Mouse (Mus musculus): ENCODE results near the gene Prph. TPM values are rescaled to one million over a fixed set of nuclear protein-coding genes. Genes with fewer than 3 reads are reported as not detected.
"Not testable (repeated sequence)": the region's sequence is repeated elsewhere in the genome, so short reads cannot be mapped to it uniquely, and the experiment has no call there.

Gene Prph
- polyA plus RNA-seq, 1 experiment = 0.60 TPM

DNA sequence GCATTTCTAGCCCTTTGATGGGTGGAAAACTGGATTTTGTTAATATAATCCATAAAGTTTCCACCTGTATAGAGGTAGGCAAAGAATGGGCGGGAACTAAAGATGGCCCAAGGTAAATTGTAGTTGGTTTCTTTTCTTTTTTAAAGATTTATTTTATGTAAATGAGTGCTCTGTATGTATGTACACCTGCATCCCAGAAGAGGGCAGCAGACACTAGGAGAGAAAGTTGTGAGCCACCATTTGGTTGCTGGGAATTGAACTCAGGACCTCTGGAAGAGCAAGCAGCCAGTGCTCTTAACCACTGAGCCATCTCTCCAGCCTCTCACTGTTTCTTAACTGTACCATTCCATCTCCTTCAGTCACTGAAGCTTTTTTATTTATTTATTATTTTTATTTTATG is 17.0 kb downstream of the Prph start:
- H3K27ac ChIP-seq (ENCODE audit: insufficient read depth, low read length) = no peak overlapping the region
- H3K4me1 ChIP-seq (ENCODE audit: control insufficient read depth, insufficient read depth, low read length) = peaks cover 4% of the 10 kb centered on the region; the same call in 1 of the 2 replicates
- TF ChIP-seq CTCF (IDR thresholded peaks at IDR 0.05; ENCODE audit: borderline replicate concordance, insufficient read depth, low read length) = no peak
- no peak for TF ChIP-seq POLR2A (IDR thresholded peaks at IDR 0.05; ENCODE audit: low read depth, low read length)
- H3K4me3 ChIP-seq (ENCODE audit: insufficient read depth, low read length) = no peak overlapping the region

GRCm38 (mm10) chr15:99074019-99074599 is 19.1 kb downstream of the Prph start, which contains the start of gene Troap:
TSS of gene Troap (plus strand) at chr15:99074575.
- Histone ChIP-seq H3K27ac (ENCODE audit: insufficient read depth, low read length) (peak within 1 kb of the TSS; percentile 90), H3K4me1 (ENCODE audit: control insufficient read depth, insufficient read depth, low read length) (peaks cover 4% of the 10 kb centered on the region; the same call in 1 of the 2 replicates), H3K4me3 (ENCODE audit: insufficient read depth, low read length) (peak within 1 kb of the TSS; percentile 96)
- TF ChIP-seq CTCF (IDR thresholded peaks at IDR 0.05; ENCODE audit: borderline replicate concordance, insufficient read depth, low read length) = no peak
- no peak for TF ChIP-seq POLR2A (IDR thresholded peaks at IDR 0.05; ENCODE audit: low read depth, low read length)

DNA sequence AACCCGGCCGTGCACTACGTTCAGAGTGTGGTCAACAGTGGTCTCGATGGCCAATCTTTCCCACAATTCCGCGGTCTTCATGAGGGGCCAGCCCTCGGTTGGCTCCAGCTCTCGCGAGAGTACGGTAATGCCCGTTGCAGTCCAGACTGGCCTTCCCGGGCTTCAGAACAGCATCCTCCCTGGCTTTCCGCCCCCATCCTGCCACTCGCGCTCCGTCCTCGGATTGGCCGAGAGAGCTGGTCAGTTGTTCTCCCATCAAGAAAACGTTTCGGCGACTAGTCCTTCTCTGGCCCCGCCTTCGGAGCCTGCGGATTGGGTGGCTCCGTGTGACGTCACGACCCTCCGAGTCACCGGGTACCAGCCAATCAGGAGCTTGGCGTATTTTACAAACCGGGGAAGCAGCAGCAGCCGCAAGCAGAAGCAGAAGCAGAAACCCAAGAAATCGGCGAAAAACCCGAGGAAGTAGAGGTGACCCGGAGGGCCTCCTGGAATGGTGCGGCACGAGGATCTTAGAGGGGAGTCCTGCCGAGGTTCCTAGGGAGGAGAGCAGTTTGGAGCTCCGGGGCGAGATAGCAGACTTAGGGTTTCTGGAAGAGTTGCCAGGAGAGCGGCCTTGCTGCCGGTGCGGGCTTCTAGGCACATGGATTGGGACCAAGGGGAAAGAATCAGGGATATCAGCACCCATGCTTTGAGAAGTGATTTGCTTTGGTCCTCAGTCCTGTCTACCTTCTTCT is 19.8 kb downstream of the Prph start:
- peaks cover 4% of the 10 kb centered on the region; the same call in 1 of the 2 replicates for H3K4me1 ChIP-seq (ENCODE audit: control insufficient read depth, insufficient read depth, low read length)
- peak overlapping the region; percentile 96 for H3K4me3 ChIP-seq (ENCODE audit: insufficient read depth, low read length)
- TF ChIP-seq CTCF (IDR thresholded peaks at IDR 0.05; ENCODE audit: borderline replicate concordance, insufficient read depth, low read length) (no peak), POLR2A (IDR thresholded peaks at IDR 0.05; ENCODE audit: low read depth, low read length) (peak; percentile 94)
- peak overlapping the region; percentile 90 for H3K27ac ChIP-seq (ENCODE audit: insufficient read depth, low read length)

DNA sequence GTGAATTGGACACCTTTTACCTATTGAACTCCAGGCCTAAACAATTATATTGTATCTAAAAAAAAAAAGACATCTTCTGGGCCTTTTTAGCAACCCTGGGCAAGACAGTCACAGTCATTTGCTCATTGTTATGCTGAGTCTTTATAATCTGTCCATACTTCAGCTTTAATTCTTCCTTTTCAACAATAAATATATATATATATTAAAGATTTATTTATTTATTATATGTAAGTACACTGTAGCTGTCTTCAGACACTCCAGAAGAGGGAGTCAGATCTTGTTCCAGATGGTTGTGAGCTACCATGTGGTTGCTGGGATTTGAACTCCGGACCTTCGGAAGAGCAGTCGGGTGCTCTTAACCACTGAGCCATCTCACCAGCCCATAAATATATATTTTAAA is 21.0 kb downstream of the Prph start:
- not testable (repeated sequence) for H3K4me1 ChIP-seq (ENCODE audit: control insufficient read depth, insufficient read depth, low read length); H3K27ac ChIP-seq (ENCODE audit: insufficient read depth, low read length)
- peak overlapping the region; percentile 96 for H3K4me3 ChIP-seq (ENCODE audit: insufficient read depth, low read length)

- Histone ChIP-seq H3K4me3 (ENCODE audit: insufficient read depth, low read length) (no peak overlapping the region), H3K27ac (ENCODE audit: insufficient read depth, low read length) (no peak overlapping the region), H3K4me1 (ENCODE audit: control insufficient read depth, insufficient read depth, low read length) (peaks cover 4% of the 10 kb centered on the region; the same call in 1 of the 2 replicates)
- no peak for TF ChIP-seq CTCF (IDR thresholded peaks at IDR 0.05; ENCODE audit: borderline replicate concordance, insufficient read depth, low read length)
- TF ChIP-seq POLR2A (IDR thresholded peaks at IDR 0.05; ENCODE audit: low read depth, low read length) = no peak
Observed at GRCm38 (mm10) chr15:99078181-99078910, 23.4 kb downstream of the Prph start.

DNA sequence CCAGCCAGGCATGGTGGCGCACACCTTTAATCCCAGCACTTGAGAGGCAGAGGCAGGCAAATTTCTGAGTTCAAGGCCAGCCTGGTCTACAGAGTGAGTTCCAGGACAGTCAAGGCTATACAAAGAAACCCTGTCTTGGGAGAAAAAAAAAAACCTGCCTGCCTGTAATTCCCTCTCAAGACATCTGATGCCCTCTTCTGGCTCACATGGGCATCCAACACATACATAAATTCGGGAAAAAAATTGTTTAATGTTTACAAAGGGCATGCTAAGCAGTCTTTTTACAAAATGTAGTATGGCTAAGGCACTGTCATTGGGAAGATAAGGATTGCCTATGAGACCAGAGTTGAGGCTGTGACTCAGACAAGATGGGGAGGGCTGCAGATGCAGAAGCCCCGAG is 24.8 kb downstream of the Prph start:
- TF ChIP-seq POLR2A (IDR thresholded peaks at IDR 0.05; ENCODE audit: low read depth, low read length) (no peak), CTCF (IDR thresholded peaks at IDR 0.05; ENCODE audit: borderline replicate concordance, insufficient read depth, low read length) (no peak)
- H3K27ac ChIP-seq (ENCODE audit: insufficient read depth, low read length) = no peak overlapping the region
- no peak overlapping the region for H3K4me3 ChIP-seq (ENCODE audit: insufficient read depth, low read length)
- peaks cover 2% of the 10 kb centered on the region; the same call in 1 of the 2 replicates for H3K4me1 ChIP-seq (ENCODE audit: control insufficient read depth, insufficient read depth, low read length)

DNA sequence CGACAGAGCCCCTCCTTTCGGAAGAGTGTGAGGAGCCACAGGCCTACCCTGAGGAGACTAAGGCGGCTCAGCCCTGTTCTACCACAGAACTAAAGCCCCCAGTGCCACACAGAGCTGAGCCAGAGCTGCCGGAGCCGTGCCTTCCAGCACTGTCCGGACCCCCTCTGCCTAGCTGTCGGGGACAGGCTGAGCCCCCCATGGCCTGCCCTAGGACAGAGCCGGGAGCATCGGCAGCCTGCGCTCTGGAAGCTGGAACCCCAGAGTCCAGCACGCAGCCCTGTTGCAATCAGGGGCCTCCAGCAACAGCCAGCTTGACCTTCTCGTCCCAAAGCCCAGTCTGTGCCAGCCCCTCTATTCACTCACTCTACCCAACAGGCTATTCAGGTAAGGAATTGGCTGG is 27.3 kb downstream of the Prph start:
- H3K27ac ChIP-seq (ENCODE audit: insufficient read depth, low read length) = no peak overlapping the region
- TF ChIP-seq CTCF (IDR thresholded peaks at IDR 0.05; ENCODE audit: borderline replicate concordance, insufficient read depth, low read length) (no peak), POLR2A (IDR thresholded peaks at IDR 0.05; ENCODE audit: low read depth, low read length) (no peak)
- no peak overlapping the region for H3K4me3 ChIP-seq (ENCODE audit: insufficient read depth, low read length)
- H3K4me1 ChIP-seq (ENCODE audit: control insufficient read depth, insufficient read depth, low read length) = no peaks in the 10 kb centered on the region

DNA sequence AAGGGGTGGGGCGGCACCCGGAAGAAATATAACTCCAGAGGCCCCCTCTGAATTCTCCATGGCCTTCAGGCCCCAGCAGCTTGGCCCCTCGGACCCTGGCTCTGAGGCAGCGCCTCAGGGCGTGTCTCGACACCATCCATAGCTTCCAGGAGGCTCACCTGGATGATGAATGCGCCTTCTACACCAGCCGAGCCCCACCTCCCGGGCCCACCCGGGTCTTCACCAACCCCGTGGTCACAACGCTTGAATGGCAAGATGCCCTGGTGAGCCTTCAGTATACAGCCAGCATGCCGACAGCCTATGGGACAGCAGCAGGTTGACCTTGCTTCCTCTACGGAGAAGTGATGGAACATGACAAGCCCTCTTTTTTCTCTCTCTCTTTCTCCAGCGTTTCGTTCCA is 27.9 kb downstream of the Prph start:
- Histone ChIP-seq H3K4me1 (ENCODE audit: control insufficient read depth, insufficient read depth, low read length) (no peaks in the 10 kb centered on the region), H3K27ac (ENCODE audit: insufficient read depth, low read length) (no peak overlapping the region), H3K4me3 (ENCODE audit: insufficient read depth, low read length) (no peak overlapping the region)
- no peak for TF ChIP-seq CTCF (IDR thresholded peaks at IDR 0.05; ENCODE audit: borderline replicate concordance, insufficient read depth, low read length)
- TF ChIP-seq POLR2A (IDR thresholded peaks at IDR 0.05; ENCODE audit: low read depth, low read length) = no peak

DNA sequence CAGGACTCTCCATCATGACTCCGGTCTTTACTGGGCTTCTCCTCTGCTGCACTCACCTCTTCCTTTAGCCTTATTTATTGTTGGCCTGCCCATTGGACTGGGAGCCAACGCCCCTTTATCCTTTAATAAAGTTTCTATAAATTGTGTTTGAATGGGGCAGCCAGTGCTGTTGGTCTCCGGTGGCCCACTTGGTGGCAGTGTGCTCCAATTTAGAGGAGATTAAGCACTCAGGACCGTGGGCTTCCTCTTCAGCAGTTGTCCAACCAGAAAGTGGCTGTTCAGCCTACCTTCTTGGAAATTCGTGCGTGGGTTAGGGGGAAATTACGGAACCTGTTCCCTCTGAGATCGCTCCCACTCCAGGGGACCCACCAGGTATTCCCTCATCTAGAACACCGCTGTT is 28.3 kb downstream of the Prph start:
- H3K27ac ChIP-seq (ENCODE audit: insufficient read depth, low read length) = no peak overlapping the region
- H3K4me3 ChIP-seq (ENCODE audit: insufficient read depth, low read length) = no peak overlapping the region
- H3K4me1 ChIP-seq (ENCODE audit: control insufficient read depth, insufficient read depth, low read length) = no peaks in the 10 kb centered on the region
- TF ChIP-seq CTCF (IDR thresholded peaks at IDR 0.05; ENCODE audit: borderline replicate concordance, insufficient read depth, low read length) (peak; percentile 45; the same call in 1 of the 2 replicates), POLR2A (IDR thresholded peaks at IDR 0.05; ENCODE audit: low read depth, low read length) (no peak)

Measured in embryonic fibroblast, embryonic 13.5 days (primary cell).